ENCODE assay signal across 8 mouse cellular contexts in the genomic region with DNA sequence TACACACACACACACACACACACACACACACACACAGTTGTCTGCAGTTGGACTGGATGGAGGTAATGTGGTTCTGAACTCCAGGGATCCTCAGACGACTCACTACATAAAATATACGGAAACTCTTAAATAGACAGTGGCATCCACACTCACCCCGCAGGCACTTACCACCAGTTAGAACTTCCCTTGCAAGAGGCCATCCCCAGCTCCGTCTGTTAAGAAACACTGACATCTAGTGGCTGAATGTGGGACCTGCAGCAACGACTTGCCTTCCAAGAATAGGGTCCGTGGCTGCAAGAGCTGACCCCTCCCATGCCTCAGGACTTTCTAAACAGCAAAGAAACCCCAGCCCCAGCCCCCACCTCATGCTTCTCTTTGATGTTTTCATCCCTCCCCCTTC. TPM values are rescaled to one million over a fixed set of nuclear protein-coding genes. Genes with fewer than 3 reads are reported as not detected.
DNase-seq lines count a peak whose midpoint lies in the region; ATAC-seq and TF ChIP-seq lines count a peak whose summit lies in the region.

No protein-coding gene starts in this region.

- H3K4me2 ChIP-seq in hindbrain, embryonic 12.5 days (replicated peaks): peak overlapping the region; percentile 19

- WGBS in hindbrain, embryonic 12.5 days: 0% methylated on average over 6 of the region's 6 CpGs

- peak; percentile 93 for TF ChIP-seq CTCF in Patski (IDR thresholded peaks at IDR 0.05)

- no peak overlapping the region for H3K4me3 ChIP-seq in hindbrain, embryonic 12.5 days

- H3K27me3 ChIP-seq in Patski: no peaks in the 10 kb centered on the region
- peaks cover 23% of the 10 kb centered on the region for H3K27me3 ChIP-seq in hindbrain, embryonic 12.5 days

- no peak overlapping the region for H3K27ac ChIP-seq in hindbrain, embryonic 12.5 days

- H3K9me3 ChIP-seq in hindbrain, embryonic 12.5 days (replicated peaks): no peaks in the 10 kb centered on the region

- no peak overlapping the region for H3K9ac ChIP-seq in hindbrain, embryonic 12.5 days

- in situ Hi-C loops in Patski (cut with MboI; ENCODE audit: low pct_unique_long_range_greater_than_20kb): no loop called here

- peak; percentile 75 for DNase-seq in Patski (ENCODE audit: low read depth, low spot score)
- peak; percentile 93 to 97 for DNase-seq in cerebellum, postnatal 10 days
- DNase-seq in frontal cortex, postnatal 14 days (ENCODE audit: low spot score in 2 of 2): peak; percentile 73 to 88
- peak; percentile 71 for DNase-seq in layer of hippocampus, adult 9-11 months
- peak; percentile 87 for DNase-seq in lung, postnatal 14 days
- peak; percentile 95 for DNase-seq in retina, postnatal 1 day
- peak; percentile 71 to 76 for DNase-seq in thymus, postnatal 36 days

- peaks cover 36% of the 10 kb centered on the region for H3K4me1 ChIP-seq in hindbrain, embryonic 12.5 days

- H3K36me3 ChIP-seq in hindbrain, embryonic 12.5 days: no peaks in the 10 kb centered on the region

- CTCF ChIA-PET in Patski (lab: Charles Lee): interaction anchor here (0.7 to 1.6 kb wide), 5 partner anchors 13 to 822 kb away, joined by 3 to 10 read pairs (median 3); no protein-coding TSS in a partner anchor

- peak; percentile 83 for ATAC-seq in Patski
- ATAC-seq in hindbrain, embryonic 12.5 days (ENCODE audit: low FRiP score): peak; percentile 64

- POLR2A ChIA-PET in Patski (lab: Charles Lee): interaction anchor here (0.6 to 0.7 kb wide), 3 partner anchors 17 to 490 kb away, joined by 3 read pairs; no protein-coding TSS in a partner anchor

RNA-seq across cellular contexts. Expression of gene Rpl38, which starts 32.0 kb away (rescaled TPM):
- 666 TPM for polyA plus RNA-seq in Patski (2021)
- 787 and 856 TPM in 2 replicates for polyA plus RNA-seq in hindbrain, embryonic 12.5 days (2016; fragmentation: Nextera tagmentation; extraction: Ambion mirVana)

RNA-seq across cellular contexts. Expression of gene Ttyh2, which starts 38.9 kb away (rescaled TPM):
- 22.1 TPM for polyA plus RNA-seq in Patski (2021)
- polyA plus RNA-seq in hindbrain, embryonic 12.5 days (2016; fragmentation: Nextera tagmentation; extraction: Ambion mirVana): 18.0 and 23.8 TPM in 2 replicates
